Mouse (Mus musculus): ENCODE data around the gene Gm9573.

Gm9573 gene

DNA sequence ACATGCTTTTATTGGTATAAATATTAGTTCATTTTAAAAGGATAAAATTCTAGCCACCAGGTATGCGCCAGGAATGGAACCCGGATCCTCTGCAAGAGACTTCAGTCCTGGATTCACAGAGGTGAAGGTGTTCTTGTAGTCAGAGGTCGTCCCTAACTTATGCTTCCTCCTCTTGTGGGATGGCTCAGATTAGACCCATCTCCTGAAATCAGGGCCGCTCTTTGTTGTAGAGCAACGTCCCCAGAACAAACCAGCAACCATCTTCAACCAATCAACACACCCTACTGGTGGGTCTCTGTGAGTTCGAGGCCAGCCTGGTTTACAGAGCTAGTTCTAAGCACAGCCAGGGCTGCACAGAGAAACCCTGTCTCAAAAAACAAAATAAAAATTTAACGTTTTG lies 32.0 kb downstream of the Gm9573 start:
- no peak for DNase-seq (ENCODE audit: low read depth, low spot score)

DNA sequence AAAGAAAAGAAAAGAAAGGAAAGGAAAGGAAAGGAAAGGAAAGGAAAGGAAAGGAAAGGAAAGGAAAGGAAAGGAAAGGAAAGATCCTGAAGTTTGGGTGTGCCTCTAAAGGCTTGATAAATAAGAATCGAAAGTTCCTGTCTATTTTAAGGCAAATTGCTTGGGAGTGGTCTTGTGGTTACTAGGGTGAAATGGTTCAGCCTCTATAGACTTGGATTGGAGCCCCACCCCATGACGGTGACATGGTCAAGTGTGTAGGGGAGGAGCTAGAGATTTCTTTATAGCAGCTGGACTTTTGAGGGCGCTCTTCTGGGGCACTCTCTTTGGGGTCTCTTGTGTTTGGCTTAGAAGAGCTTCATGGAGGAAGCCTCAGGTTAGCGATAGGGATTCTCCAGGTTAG lies 32.7 kb downstream of the Gm9573 start:
- no peak for DNase-seq (ENCODE audit: low read depth, low spot score)

DNA sequence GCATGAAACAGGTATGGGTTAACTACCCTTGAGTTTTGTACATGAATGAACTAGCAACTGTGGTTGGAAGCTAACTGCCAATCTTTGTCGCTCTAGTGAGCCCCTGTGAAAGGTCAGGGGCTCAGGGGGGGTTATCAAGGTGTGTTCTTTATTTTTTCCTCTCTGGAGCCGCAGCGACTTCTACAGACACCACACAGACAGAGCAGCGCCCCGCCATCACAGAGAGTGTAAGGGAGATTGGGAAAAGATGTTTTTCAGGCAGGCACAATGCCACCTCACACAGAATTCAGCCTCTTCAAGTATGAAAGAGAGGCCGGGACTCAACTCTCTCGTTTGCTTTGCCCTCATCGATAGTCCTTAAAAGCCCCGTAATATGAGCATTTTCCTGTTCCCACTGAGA lies 34.3 kb downstream of the Gm9573 start:
- DNase-seq (ENCODE audit: low read depth, low spot score) = no peak

DNA sequence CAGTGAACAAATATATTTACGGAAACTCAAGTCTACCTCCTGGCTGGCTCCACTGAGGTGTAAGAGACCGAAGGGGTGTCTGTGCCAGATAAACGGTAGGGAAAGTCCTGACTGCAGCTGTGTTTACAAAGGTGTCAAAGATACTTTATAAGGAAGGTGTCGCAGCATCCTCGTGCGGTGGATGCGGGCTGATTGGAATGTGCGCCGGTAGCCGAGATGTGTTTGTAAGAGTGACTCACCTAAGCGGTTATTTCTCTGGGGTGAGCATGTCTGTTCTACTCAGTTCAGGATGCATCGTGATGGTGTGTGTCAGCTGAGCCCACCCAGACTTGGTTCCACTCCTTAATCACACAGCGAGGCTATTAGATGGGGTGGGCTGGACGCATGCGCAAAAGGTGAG lies 34.7 kb downstream of the Gm9573 start:
- no peak for DNase-seq (ENCODE audit: low read depth, low spot score)

DNA sequence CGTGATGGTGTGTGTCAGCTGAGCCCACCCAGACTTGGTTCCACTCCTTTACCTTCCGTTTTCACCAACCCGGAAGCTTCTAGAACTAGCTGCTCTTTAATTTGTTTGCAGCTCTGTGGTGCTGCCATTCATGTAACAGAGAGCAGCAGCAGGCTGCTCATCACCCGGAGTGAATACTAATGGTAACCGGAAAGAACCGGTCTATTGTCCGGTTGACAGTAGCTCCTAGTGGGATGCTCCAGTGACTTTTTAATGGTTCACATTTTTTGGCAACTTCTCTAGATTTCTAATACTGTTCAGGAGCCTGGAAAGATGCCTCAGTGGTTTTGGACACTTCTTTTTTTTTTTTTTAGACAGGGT lies 35.2 kb downstream of the Gm9573 start:
- DNase-seq (ENCODE audit: low read depth, low spot score) = no peak

GRCm38 (mm10) chr17:35590410-35591218 lies 35.8 kb downstream of the Gm9573 start:
- peak; percentile 41 for DNase-seq (ENCODE audit: low read depth, low spot score)

GRCm38 (mm10) chr17:35588387-35588786 lies 38.0 kb downstream of the Gm9573 start:
- DNase-seq (ENCODE audit: low read depth, low spot score) = no peak

- DNase-seq (ENCODE audit: low read depth, low spot score) = no peak
These were observed 39.1 kb downstream of the Gm9573 start for GRCm38 (mm10) chr17:35587291-35587690.

DNA sequence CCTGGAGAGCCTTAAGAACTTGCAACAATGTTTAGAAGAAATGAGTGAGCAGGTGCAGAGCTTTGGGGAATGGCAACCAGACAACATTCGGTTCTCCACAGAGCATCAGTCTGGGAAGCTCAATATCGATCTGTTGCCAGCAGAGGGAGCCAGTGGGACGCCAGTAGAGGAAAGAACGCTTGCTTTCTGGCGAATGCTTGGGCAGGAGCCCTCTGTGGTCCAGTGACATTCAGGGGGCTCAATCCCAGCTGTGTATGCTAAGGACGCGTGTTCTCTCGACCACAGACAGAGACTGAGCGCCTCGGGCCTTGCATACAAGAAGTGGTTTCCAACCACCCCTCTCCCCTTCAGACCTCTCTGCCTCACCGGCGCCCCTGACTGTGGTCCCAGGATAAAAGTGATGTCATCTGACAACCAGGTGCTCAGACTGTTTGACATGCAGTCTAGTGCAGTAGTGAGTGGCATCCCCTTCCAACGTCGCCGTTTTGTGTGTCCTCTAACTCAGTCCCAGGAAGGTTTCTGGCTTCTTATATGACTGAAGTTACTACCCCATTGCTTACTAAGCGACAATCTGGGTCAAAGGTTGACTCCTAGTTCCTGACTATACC lies 42.0 kb downstream of the Gm9573 start:
- DNase-seq (ENCODE audit: low read depth, low spot score) = peak; percentile 51

- no peak for DNase-seq (ENCODE audit: low read depth, low spot score)
These were observed 43.5 kb downstream of the Gm9573 start for GRCm38 (mm10) chr17:35582900-35583299.

GRCm38 (mm10) chr17:35578211-35578610 lies 48.2 kb downstream of the Gm9573 start:
- peak; percentile 76 for DNase-seq (ENCODE audit: low read depth, low spot score)

- DNase-seq (ENCODE audit: low read depth, low spot score) = no peak
These were observed 55.0 kb downstream of the Gm9573 start for GRCm38 (mm10) chr17:35571477-35571876.

DNA sequence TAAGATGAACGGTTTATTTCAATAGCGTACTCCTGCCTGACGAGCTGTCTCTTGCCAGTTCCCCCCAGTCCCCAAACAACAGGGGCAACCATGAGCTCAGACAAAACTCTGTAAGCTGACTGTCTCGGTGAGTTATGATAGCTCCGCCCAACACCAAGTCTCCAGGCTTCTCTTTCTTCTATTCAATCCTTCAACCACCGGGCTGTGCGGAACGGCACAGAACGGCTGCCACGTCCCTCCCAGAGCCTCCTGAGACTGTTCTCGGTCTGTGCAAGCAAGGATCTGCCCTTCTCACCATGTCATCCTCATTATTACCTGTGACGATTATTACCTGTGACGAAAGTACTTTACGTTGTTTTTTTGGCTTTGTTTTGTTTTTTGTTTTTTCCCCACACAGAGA lies 55.6 kb downstream of the Gm9573 start:
- DNase-seq (ENCODE audit: low read depth, low spot score) = no peak

DNA sequence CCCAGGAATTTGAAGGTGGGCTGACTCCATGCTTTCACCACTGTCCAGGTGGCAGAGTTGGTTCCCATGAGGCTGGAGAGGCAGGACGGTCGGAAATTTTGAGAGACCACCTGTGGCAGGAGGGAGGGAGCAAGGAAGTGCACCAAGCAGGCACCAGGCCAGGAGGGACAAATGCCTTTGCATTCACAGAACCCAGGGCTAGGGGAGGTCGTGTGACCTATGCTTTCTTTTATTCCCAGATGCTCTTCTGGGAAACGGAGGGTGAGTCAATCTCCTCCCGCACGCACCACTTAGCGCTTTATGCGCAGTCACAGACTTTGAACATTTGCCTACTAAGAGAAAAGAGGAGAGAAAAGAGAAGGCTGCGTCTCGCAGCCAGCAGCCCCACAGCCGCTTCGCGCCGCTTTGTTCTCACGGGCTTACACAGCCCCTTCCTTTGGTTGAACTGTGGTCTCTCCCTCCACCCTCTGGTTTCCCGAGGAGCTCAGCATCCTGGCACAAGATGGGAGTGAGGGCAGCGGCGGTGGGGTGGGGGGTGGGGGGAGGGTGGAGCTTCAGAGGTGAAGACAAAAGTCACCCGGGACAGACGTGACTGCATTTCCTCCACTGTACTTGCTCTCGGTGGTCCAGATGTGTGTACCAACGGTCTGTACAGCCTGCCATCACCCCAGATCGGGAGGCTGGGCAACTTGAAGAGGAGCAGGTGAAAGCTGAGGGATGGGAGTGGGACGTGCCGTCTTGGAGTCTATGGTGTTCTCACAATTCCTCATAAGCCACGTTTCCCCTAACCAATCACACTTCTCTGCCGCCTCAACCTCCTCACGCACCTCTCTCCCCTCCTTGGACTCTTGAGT lies 57.1 kb downstream of the Gm9573 start:
- no peak for DNase-seq (ENCODE audit: low read depth, low spot score)
